Mouse (Mus musculus) urinary bladder, postnatal 14 days (tissue): Measurements from ENCODE around the gene Trim7.
A peak's percentile ranks its signal among the peaks of the same experiment; 100 is the strongest.
"Not testable (repeated sequence)": the region's sequence is repeated elsewhere in the genome, so short reads cannot be mapped to it uniquely, and the experiment has no call there.

Source experiments
- DNase-seq: peaks from one replicate; pipeline ENCODE4 v3.0.0; 2021; ENCODE audit warnings: low spot score

The Trim7 gene

DNA sequence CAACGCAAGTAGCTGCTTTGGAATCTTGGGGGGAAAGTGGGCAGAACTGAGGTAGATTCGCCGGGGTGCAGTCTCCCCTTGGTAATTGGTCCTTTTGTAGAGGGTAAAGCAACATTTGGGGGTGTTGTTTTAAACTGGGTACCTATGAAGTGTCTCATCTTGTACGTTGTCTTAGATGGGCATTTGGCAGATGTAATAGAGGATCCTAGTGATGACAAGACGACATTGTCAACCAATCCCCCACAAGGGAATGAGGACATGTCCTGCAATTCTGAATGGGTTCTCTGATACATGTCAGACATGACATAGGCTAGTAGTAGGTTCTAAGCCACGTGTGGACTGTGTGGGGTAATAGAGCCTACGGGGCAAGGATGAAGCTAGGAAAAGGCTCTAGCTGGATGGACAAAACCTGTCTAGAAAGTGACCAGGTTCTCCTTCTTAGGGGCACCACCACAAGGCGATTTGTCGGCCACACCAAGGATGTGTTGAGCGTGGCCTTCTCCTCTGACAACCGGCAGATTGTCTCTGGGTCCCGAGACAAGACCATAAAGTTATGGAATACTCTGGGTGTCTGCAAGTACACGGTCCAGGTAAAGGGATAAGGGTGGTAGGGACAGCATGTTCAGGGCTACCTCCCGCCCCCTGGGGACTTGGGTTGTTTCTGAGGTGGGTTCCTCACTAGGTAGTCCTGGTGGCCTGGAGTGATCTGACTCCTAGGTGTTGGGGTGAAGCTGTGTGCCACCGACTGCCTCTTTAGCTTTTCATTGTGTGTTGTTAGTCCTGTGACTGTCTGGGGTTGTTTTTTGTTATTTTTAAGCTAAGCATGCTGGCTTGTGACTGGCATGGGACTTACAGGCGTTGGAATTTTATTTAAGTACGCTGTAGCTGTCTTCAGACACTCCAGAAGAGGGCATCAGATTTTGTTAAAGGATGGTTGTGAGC is 23.8 kb upstream of the Trim7 start:
- no peak for DNase-seq

GRCm38 (mm10) chr11:48803988-48804387 is 22.0 kb upstream of the Trim7 start:
- DNase-seq, result no peak

DNA sequence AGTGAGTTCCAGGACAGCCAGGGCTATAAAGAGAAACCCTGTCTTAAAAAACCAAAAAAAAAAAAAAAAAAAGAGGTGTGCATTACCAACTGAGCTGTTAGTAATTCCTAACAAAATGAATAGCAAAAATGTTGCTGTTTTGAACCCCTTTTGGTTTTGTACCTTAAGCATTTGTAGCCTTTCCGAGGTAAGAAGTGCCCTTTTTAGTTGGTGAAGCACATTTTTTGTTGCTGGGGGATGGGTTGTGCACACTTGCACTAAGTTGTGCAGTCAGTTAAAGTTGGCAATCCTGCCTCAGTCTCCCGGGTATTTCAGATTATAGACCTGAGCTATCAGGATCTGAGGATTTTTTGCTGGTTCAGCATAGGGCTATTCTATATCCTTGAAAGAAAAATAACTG is 21.0 kb upstream of the Trim7 start:
- no peak for DNase-seq

- no peak for DNase-seq
Measured at GRCm38 (mm10) chr11:48806856-48807562, 18.9 kb upstream of the Trim7 start.

- DNase-seq, result no peak
Measured at GRCm38 (mm10) chr11:48807563-48808303, 18.2 kb upstream of the Trim7 start.

- no peak for DNase-seq
Measured at GRCm38 (mm10) chr11:48808304-48808646, 17.7 kb upstream of the Trim7 start.

GRCm38 (mm10) chr11:48808737-48809433 is 17.1 kb upstream of the Trim7 start:
- DNase-seq, result peak; percentile 60

GRCm38 (mm10) chr11:48809434-48809830 is 16.5 kb upstream of the Trim7 start:
- no peak for DNase-seq

DNA sequence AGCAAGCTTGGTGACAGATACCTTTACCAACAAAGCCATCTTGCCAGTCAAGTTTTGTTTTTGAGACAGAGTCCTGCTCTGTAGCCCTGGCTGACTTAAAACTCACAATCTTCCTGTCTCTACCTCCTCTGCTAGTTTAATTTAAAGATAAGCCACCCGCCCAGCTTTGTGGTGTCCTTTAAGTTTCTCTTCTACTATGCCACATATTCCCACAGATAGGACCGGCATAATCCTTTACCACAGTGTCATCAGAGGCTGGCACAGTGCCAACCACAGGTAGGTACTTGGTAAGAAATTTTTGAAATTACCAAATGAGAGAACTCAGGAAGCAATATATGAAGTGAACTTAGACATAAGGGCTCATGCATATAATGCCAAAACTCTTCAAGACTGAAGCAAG is 15.8 kb upstream of the Trim7 start:
- no peak for DNase-seq

GRCm38 (mm10) chr11:48813782-48814181 is 12.2 kb upstream of the Trim7 start:
- DNase-seq, result no peak

DNA sequence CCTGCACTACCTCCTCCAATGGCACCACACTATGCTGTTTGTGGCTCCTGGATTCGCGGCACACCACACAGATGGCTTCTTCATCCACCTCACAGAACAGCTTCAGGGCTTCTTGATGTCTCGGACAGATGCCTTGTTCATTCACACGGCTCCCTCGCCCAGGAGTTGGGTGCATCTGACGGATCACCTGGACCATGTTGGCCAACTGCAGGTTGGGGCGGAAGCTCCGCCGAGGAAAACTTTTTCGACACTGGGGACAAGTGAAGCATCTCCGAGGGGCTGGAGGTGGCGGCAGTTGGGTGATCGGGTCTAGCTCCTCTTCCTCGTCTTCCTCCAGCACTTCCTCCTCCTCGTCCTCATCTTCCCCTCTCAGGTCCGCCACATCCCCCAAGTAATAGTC is 10.1 kb upstream of the Trim7 start:
- no peak for DNase-seq

DNA sequence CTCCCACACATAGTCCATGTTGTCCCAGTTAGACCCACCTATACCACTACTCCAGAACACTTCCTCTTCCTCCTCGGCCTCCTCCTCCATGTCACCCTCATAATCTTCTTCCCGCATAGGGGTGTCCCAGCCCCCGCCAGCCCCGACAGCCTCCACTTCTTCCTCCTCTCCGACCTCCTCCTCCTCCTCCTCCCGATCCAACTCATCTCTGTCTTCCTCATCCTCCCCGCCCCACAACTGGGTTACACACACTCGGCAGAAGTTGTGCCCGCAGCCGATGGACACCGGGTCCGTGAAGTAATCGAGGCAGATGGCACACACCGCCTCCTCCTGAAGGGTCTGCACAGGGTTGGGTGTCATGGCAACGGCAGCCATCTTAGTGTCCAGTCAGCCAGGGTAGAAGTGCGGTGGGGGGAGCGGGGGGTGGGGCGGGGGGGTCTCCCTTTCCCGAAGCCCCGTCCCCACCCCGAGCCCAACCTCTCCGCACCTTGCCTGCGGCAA is 9.6 kb upstream of the Trim7 start:
- no peak for DNase-seq

GRCm38 (mm10) chr11:48816800-48817665 is 8.9 kb upstream of the Trim7 start, which contains the start of gene Trim41:
TSS of gene Trim41 (minus strand) at chr11:48817353.
- peak; percentile 99 for DNase-seq

DNA sequence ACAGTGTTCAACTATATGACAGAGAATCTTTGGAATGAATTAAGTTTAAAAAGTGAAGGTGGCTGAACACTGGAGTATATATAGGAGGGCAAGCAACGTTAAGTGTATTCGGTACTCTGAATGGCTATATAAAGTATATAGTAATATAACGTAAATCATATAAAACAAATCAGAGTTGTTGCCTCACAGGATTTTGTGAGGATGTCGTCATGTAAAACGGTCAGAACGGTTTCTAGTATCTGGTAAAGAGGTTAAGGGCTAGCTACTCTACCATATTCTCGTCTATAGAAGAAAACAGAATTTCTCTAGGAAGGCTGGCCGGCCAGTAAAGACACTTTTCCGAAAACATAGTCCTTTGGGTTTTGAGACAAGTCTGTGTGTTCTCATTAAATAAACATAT is 8.1 kb upstream of the Trim7 start:
- no peak for DNase-seq

- DNase-seq, result peak; percentile 82
Measured at GRCm38 (mm10) chr11:48818346-48818745, 7.6 kb upstream of the Trim7 start.

DNA sequence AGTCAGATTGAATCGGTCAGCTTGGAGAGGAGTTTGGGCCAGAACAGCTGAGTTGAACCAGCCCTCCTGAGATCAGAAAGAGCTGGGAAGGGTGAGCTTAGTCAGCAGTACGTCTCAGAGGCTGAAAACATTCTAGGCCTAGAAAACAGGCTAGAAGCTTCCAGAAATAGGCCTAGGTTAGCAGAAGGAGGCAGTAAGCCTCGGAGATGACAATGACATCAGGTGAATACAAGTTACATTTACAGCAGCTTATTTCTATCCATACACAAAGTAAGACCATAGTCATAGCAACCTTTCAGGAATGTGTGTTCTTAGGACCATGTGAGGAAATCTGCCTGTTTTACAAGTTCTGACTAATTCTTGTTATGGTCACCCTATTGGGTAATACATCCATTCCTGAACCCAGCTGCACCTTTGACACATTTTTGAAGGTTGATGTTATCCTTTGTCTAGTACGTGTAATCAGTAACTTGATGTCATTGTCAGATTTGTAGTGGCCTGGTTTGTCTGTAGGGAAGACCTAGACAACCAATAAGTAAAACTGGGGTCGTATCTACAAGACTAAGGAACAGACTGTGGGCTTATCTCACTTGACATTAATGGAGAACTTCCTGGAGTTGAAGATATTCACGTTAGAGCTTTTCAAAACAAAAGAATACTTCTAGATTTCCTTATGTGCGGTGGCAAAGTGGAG is 6.2 kb upstream of the Trim7 start:
- no peak for DNase-seq

GRCm38 (mm10) chr11:48820308-48820674 is 5.6 kb upstream of the Trim7 start:
- DNase-seq, result no peak

DNA sequence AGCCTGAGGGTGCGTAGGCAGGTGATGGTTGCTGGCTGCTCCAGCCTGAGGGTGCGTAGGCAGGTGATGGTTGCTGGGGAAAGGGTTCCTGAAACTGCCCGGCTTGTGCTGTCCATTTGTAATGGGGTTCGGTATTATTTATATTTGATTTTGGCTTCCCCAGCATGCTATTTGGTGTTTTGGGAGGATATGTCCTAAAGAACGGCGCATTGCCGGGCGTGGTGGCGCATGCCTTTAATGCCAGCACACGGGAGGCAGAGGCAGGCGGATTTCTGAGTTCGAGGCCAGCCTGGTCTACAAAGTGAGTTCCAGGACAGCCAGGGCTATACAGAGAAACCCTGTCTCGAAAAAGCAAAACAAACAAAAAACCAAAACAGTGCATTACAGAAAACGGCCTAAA is 4.6 kb upstream of the Trim7 start:
- DNase-seq, result not testable (repeated sequence)

DNA sequence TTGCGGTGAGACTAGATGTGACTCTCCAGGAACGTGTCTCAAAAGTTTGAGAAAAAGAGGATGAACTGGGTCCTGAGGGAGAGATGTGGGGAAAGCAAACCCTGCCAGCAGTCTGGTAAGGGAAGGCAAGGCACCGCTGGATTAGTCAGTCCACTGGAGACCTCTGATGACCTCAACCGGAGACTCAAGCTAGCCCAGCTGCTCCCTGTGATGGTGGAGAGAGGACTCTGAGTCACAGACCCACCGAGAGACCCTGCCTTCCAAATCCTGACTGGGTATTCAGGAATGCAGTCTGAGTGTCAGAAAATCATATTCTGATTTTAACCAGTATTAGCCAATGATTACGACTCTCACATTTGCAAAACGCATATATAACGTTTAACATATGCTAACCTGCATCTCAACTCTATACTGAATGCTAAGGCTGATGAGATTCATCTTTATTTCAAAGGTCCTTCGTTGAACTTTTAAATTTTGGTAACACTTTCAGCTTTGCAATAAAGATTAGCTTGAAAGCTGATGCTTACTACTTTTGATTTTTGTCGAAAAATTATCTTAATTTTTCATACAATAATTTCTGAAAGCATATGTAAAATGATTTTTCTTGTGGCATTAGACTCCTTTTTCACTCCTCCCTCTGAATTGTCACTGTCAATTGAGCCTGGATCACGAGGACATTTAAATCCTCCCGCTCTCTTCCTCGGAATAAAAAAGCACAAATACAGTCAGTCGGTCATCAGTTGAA is 3.0 kb upstream of the Trim7 start:
- DNase-seq, result no peak
